Mouse (Mus musculus): ENCODE data around the gene Skor1.

DNA sequence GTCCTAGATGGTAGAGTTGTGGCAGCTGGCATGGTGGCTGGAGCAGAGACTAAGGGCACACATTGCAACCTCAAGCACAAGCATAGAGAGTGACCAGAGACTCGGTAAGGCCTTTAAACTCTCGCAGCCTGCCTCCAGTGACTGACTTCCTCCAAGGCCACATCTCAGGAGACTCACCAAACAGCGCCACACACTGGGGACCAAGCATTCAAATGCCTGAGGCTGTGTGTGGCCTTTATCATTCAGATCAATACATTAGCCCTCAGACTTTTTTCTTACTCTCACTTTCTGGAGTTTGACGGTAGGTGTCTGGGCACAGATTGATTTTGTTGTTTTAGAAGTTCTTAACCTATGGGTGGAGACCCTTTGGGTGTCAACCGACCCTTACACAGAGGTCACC is 30.4 kb downstream of the Skor1 start:
- TF ChIP-seq CTCF (IDR thresholded peaks at IDR 0.05; ENCODE audit: borderline replicate concordance, control insufficient read depth, extremely low read depth, insufficient read depth, low read length, poor library complexity) (no peak), POLR2A (IDR thresholded peaks at IDR 0.05; ENCODE audit: control insufficient read depth, extremely low read depth, insufficient read depth, low read length, poor library complexity) (no peak)
